Mouse (Mus musculus): ENCODE measurements around the gene Mfrp. TPM values are rescaled to one million over a fixed set of nuclear protein-coding genes. Genes with fewer than 3 reads are reported as not detected.

Mfrp gene
- total RNA-seq (2023): 0.55 to 0.73 TPM (median 0.69 TPM) in 3 of 4 replicates, not detected in the other

GRCm38 (mm10) chr9:44101490-44101889 is at the start of gene Mfrp:
TSS of gene Mfrp (plus strand) at chr9:44101729.

GRCm38 (mm10) chr9:44066785-44067225 is 34.7 kb upstream of the Mfrp start, which contains the start of gene Usp2:
TSS of gene Usp2 (plus strand) at chr9:44067021.

GRCm38 (mm10) chr9:44107110-44107509 is 5.6 kb downstream of the Mfrp start, which contains the start of gene C1qtnf5:
TSS of gene C1qtnf5 (plus strand) at chr9:44107245.

GRCm38 (mm10) chr9:44113105-44113789 is 11.7 kb downstream of the Mfrp start, which contains the start of the genes Gm49380 and Rnf26:
TSS of gene Gm49380 (minus strand) at chr9:44113500.
TSS of gene Rnf26 (minus strand) at chr9:44113517.

GRCm38 (mm10) chr9:44134101-44134850 is 32.7 kb downstream of the Mfrp start, which contains the start of gene Mcam:
TSS of gene Mcam (plus strand) at chr9:44134469.

Other genes with a start within 250 kb of the Mfrp start
- gene Thy1, start 58.3 kb upstream of the Mfrp start, total RNA-seq (2023): 1.4 to 3.1 TPM (median 2.6 TPM) in 4 replicates
- 19.0 to 31.1 TPM (median 23.0 TPM) in 4 replicates for gene Usp2, start 34.7 kb upstream of the Mfrp start, total RNA-seq (2023)
- gene C1qtnf5, start 5.5 kb downstream of the Mfrp start, total RNA-seq (2023): 2.8 TPM in 1 of 4 replicates, not detected in the others
- 0.21 TPM in 1 of 4 replicates, not detected in the others for gene Gm49380, start 11.8 kb downstream of the Mfrp start, total RNA-seq (2023)
- 17.2 to 23.5 TPM (median 20.6 TPM) in 4 replicates for gene Rnf26, start 11.8 kb downstream of the Mfrp start, total RNA-seq (2023)
- 0.20 to 0.27 TPM (median 0.27 TPM) in 3 of 4 replicates, not detected in the other for gene Mcam, start 32.7 kb downstream of the Mfrp start, total RNA-seq (2023)
- gene Cbl, start 132.3 kb downstream of the Mfrp start, total RNA-seq (2023): 133 to 146 TPM (median 140 TPM) in 4 replicates
- gene Ccdc153, start 138.9 kb downstream of the Mfrp start, total RNA-seq (2023): not detected in 4 replicates
- not detected in 4 replicates for gene Pdzd3, start 149.7 kb downstream of the Mfrp start, total RNA-seq (2023)
- gene Nlrx1, start 166.9 kb downstream of the Mfrp start, total RNA-seq (2023): 4.3 to 6.5 TPM (median 6.0 TPM) in 4 replicates
- not detected in 4 replicates for gene Abcg4, start 186.9 kb downstream of the Mfrp start, total RNA-seq (2023)
- 52.6 to 65.7 TPM (median 58.7 TPM) in 4 replicates for gene Hinfp, start 203.9 kb downstream of the Mfrp start, total RNA-seq (2023)
- 17.0 to 21.3 TPM (median 20.4 TPM) in 4 replicates for gene C2cd2l, start 218.6 kb downstream of the Mfrp start, total RNA-seq (2023)
- gene Dpagt1, start 224.3 kb downstream of the Mfrp start, total RNA-seq (2023): 8.1 to 11.0 TPM (median 9.4 TPM) in 4 replicates
- 34.2 to 44.5 TPM (median 37.9 TPM) in 4 replicates for gene H2afx, start 233.0 kb downstream of the Mfrp start, total RNA-seq (2023)
- 14.8 to 18.8 TPM (median 16.7 TPM) in 4 replicates for gene Hmbs, start 242.5 kb downstream of the Mfrp start, total RNA-seq (2023)